Mouse (Mus musculus) forebrain, embryonic 14.5 days (tissue): ENCODE measurements at regions not wholly inside any gene's neighbourhood (a gene's known extent, or its start where the extent isn't known, plus 50 kb on each side); places are given as distances from the start of the nearest gene placed in this dataset.

Source experiments
- ATAC-seq: fragments of 200-750 bp; cut with Nextera tagmentation; 2 replicates; pipeline ENCODE4 v1.8.0; 2017; ENCODE audit warnings: mild to moderate bottlenecking, moderate library complexity
- DNase-seq: peaks from one replicate; pipeline ENCODE4 v3.0.0-alpha.2; 2015; ENCODE audit warnings: low spot score
- H3K27ac ChIP-seq: fragments of 300-500 bp; sonication (generic); 2 replicates; pipeline ENCODE4 v1.5.1; 2014; ENCODE audit warnings: low read depth, mild to moderate bottlenecking, control low read depth, low read length, moderate library complexity
- H3K27me3 ChIP-seq: fragments of 300-500 bp; sonication (generic); replicated peaks from 2 replicates; pipeline ENCODE4 v1.6.1; 2014; ENCODE audit warnings: low read length, control low read depth, mixed read lengths; ENCODE audit not compliant: control insufficient read depth, insufficient read depth
- H3K36me3 ChIP-seq: fragments of 300-500 bp; sonication (generic); 2 replicates; pipeline ENCODE4 v1.6.1; 2014; ENCODE audit warnings: low read length, control low read depth; ENCODE audit not compliant: control insufficient read depth, insufficient read depth
- H3K4me1 ChIP-seq: fragments of 300-500 bp; sonication (generic); 2 replicates; pipeline ENCODE4 v1.6.1; 2014; ENCODE audit warnings: antibody characterized with exemption, low read length, control low read depth; ENCODE audit not compliant: control insufficient read depth, insufficient read depth
- H3K4me2 ChIP-seq: fragments of 300-500 bp; sonication (generic); 2 replicates; pipeline ENCODE4 v1.6.1; 2014; ENCODE audit warnings: mild to moderate bottlenecking, control low read depth, low read length
- H3K4me3 ChIP-seq: fragments of 300-500 bp; sonication (generic); 2 replicates; pipeline ENCODE4 v1.5.1; 2014; ENCODE audit warnings: low read depth, low read length, control low read depth
- H3K9ac ChIP-seq: fragments of 300-500 bp; sonication (generic); 2 replicates; pipeline ENCODE4 v1.6.1; 2014; ENCODE audit warnings: mild to moderate bottlenecking, low read length, control low read depth, moderate library complexity
- H3K9me3 ChIP-seq: fragments of 300-500 bp; sonication (generic); replicated peaks from 2 replicates; pipeline ENCODE4 v1.6.1; 2016; ENCODE audit warnings: low read length, control low read depth, mixed read lengths; ENCODE audit not compliant: control insufficient read depth
- WGBS: fragments of 180-500 bp; shearing (Covaris S2); extraction: QIAGEN DNeasy Blood & Tissue Kit; methylation state at CpG from one replicate; pipeline ENCODE4 v1.1.7; 2014; 5-methylcytosine and 5-hydroxymethylcytosine counted together

DNA sequence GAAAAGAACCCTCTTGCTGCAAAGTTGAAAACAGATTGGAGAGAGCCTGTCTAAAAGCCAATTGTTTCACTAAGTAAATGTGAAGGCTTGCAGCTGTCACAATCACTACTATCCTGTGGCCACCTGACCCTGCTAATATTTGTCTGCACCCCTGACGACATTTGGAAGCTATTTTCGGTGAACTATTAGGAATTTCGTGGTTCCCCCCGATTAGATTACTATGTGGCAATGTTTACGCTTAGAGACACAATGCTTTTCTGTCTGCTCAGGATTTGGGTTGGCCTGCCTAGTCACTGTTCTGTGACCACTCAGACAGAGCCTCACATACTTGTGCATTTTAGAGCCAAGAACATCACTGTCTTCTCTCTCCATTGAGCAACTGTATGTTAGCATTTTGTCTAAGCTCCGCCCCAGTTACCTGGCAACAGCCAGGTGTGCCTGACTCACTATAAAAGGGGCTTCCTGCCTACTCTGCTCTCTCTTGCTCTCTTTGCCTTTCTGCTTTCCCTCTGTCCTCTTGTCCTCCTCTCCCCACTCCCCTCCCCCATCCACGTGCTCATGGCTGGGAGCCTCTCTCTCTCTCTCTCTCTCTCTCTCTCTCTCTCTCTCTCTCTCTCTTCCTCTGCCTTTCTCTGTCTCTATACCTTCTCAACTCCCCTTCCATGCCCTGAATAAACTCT, 59.6 kb upstream of the Efna5 start:
- H3K27ac ChIP-seq = no peak overlapping the region
- WGBS = 10% methylated on average over 7 of the region's 7 CpGs
- H3K4me2 ChIP-seq = peak overlapping the region; percentile 43; the same call in 1 of the 2 replicates
- no peaks in the 10 kb centered on the region; the same call in 1 of the 2 replicates for H3K27me3 ChIP-seq
- H3K9ac ChIP-seq = no peak overlapping the region
- DNase-seq (no peak), ATAC-seq (peak; percentile 12; the same call in 1 of the 2 replicates)
- no peak overlapping the region for H3K4me3 ChIP-seq
- H3K9me3 ChIP-seq = no peaks in the 10 kb centered on the region
- peaks cover 9% of the 10 kb centered on the region for H3K4me1 ChIP-seq
- H3K36me3 ChIP-seq = no peaks in the 10 kb centered on the region

- ATAC-seq (peak; percentile 40), DNase-seq (peak; percentile 14)
- H3K4me3 ChIP-seq = no peak overlapping the region
- no peaks in the 10 kb centered on the region; the same call in 1 of the 2 replicates for H3K27me3 ChIP-seq
- no peak overlapping the region for H3K9ac ChIP-seq
- H3K9me3 ChIP-seq = no peaks in the 10 kb centered on the region
- peak overlapping the region; percentile 43 for H3K4me2 ChIP-seq
- H3K27ac ChIP-seq = no peak overlapping the region
- no peaks in the 10 kb centered on the region for H3K36me3 ChIP-seq
- peaks cover 9% of the 10 kb centered on the region for H3K4me1 ChIP-seq
- 2% methylated on average over 18 of the region's 18 CpGs for WGBS
Measured at GRCm38 (mm10) chr17:62939930-62940572, 58.9 kb upstream of the Efna5 start.

GRCm38 (mm10) chr17:62939171-62939570, 58.1 kb upstream of the Efna5 start:
- H3K27me3 ChIP-seq = no peaks in the 10 kb centered on the region; the same call in 1 of the 2 replicates
- no peak for ATAC-seq
- DNase-seq = peak; percentile 7
- no peaks in the 10 kb centered on the region for H3K9me3 ChIP-seq
- H3K36me3 ChIP-seq = no peaks in the 10 kb centered on the region
- H3K9ac ChIP-seq = no peak overlapping the region
- no peak overlapping the region for H3K27ac ChIP-seq
- peaks cover 9% of the 10 kb centered on the region for H3K4me1 ChIP-seq
- H3K4me2 ChIP-seq = no peak overlapping the region
- H3K4me3 ChIP-seq = no peak overlapping the region
- WGBS = 55% methylated on average over 4 of the region's 4 CpGs
